Mouse (Mus musculus) spleen, embryonic (tissue): ENCODE data around the gene Lrp1.

Experiments
- CTCF ChIA-PET: fragments of 350-600 bp; sonication (Branson Sonifier 250); formaldehyde crosslinking; loops from one replicate; lab custom pipeline; 2022; lab: Charles Lee

Gene Lrp1

DNA sequence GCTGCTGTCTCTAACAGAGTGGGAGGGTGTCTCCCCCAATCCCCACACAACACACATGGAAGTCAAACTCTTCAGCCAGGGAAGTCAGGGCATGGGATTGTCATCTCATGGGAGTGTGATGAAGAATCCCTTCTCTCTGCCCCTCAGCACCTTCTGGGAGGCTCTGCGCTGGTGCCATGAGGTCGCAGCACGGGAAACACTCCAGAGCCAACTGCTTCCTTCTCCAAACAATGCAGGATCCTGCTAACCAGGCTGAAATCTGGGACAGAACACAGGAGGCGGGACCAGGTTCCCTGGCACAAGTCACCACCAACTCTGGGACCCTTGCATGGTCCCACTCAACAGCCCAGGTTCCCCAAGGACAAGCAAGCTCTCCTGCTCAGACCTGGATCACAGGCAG, 3.7 kb downstream of the Lrp1 start:
- CTCF ChIA-PET, result interaction anchor here (0.6 to 0.7 kb wide), 2 partner anchors 314 to 523 kb away, joined by 3 to 14 read pairs; no protein-coding TSS in a partner anchor

DNA sequence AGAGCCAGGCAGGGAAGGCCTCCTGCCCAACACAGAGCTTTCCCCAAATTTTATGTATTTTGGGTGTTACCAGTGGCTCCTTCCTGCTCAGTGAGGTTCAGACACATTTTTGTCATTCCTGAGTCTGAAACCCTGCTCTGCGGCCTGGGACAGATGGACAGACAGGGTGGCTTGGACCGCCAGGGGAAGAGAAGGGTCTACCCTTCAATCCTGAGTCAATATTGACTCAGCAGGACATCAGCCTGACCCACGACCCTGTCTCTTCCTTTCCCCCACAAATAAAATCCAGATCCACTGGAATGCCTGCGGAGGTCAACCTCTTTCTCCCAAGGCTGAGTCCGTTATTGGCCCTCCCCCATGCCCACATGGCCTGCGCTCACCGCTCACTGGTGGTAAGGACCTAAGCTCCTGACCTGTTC, 4.7 kb downstream of the Lrp1 start:
- CTCF ChIA-PET, result interaction anchor here (0.7 kb wide), 1 partner anchor 522 kb away, joined by 3 read pairs; no protein-coding TSS in a partner anchor

DNA sequence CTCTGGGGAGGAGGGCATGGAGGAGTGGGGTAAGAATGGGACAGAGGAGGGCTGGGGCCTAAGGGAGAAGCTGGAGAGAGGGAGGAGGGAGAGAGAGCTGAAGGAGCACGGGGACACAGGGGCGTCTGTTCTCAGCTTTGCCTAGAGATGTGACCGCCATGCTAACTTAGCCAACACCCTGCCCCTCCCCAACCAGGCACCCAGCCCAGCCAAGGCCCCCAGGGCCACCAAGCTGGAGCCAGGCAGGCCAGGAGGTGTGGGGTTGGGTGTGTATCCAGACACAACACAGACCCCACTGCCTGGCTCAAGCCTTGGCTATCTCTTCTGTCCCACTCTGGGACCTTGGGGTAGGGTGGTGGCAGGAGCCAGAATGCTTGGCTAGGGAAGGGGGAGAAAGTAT, 5.4 kb downstream of the Lrp1 start:
- CTCF ChIA-PET, result interaction anchor here (0.5 kb wide), 1 partner anchor 44 kb away, joined by 8 read pairs; no protein-coding TSS in a partner anchor

- CTCF ChIA-PET, result interaction anchor here (0.6 kb wide), 1 partner anchor 340 kb away, joined by 5 read pairs; no protein-coding TSS in a partner anchor
Measured at GRCm38 (mm10) chr10:127615034-127615374, 5.9 kb downstream of the Lrp1 start.

DNA sequence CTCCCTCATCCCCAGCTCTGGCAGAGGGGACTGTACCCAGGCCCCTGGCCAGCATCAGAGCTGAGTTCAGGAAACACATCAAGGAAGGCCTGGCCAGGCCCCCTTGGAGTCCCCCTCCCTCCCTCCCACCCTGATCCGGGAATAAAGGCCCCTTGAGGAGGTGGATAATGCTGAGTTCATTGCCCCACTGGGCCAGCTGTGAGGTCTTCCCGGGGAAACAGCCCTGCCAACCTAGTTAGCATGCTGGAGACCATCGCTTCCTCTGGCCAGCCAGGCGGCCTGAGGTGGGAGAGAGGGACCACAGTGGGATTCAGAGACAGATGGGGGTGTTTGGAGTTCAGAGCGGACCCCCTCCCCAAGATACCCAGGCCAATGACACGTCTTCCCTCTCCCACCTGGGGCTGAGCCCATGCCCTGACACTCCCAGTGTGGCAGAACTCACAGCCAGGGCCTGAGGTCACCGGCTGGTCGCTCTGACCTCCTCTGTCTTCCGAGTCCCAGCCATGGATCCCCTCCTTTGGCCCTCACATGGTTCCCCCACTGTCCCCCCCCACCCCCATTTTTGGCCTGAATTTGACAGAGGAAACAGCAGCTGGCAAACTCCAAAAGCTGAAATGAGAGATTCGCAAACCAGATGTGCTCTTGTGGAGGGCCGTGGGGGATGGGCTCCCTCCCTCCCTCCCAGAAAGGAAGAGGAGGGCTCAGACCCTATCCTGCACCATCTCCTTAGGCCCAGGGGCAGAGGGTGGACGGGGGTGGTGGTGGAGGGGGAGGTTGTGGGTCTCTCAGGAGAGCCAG, 6.5 kb downstream of the Lrp1 start:
- CTCF ChIA-PET, result interaction anchor here (0.6 kb wide), 1 partner anchor 341 kb away, joined by 5 read pairs; no protein-coding TSS in a partner anchor

DNA sequence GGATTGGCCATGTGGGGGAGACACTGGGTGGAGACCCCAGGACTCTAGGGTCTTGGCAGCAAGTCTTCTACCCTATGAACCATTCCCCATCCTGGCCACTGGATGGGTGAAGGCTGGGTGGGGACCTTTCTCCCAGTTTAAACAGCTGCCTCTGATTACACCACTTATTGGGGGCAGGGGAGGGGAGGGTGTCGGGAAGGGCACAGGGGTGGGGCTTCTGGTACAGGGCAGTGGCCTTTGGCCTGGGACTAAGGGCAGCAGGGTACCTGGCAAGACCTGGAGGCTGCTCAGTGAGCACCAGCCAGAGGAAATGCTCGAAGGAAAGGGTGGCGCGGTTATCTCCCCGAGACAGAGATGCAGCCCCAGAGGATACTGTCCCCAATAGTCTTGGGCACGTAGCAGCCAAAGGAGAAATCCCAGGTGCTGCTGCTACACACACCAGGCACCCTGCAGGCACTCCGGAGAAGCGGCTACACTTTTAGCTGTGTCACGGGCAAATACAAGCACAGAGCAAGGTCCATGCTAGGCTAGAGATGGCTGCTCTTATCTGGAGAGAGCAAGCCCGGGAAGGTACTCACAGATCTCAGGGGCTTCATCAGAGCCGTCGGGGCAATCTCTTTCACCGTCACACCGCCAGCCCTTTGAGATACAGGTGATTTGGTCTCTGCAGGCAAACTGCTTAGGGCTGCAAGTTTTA, 8.7 kb downstream of the Lrp1 start:
- CTCF ChIA-PET, result interaction anchor here (0.6 kb wide), 1 partner anchor 405 kb away, joined by 6 read pairs; no protein-coding TSS in a partner anchor

- CTCF ChIA-PET, result no interaction called here
Measured at GRCm38 (mm10) chr10:127610066-127610415, 10.9 kb downstream of the Lrp1 start.

DNA sequence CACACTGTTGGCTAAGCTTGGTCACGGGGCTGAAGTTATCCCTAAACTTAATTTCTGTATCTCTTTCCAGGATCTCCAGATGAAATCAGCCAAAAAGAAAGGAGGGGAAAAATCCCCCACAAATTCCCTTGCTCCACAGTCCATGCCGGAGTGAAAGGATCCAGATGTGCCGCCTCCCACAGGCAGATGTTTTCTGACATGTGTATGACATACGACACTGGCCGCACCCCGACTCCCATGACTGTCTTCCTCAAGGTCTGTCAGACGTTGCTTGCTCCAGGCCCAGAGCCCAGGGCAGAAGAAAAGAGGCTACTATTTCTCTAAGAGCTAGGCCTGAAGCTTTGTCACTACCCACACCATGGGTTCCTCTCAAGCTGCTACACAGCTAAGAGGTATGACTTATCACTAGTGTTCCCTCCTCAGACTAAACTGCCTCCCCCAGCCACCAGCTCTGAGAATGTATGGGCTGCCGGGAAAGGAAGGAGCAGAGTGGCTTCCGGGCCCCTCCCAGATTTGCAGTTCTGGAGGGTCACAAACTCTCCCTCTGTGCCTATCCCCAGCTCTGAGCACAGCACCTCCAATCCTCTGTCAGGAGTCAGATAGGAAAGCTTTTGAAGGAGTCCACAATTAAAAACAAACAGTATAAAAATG, 11.4 kb downstream of the Lrp1 start:
- CTCF ChIA-PET, result no interaction called here

- CTCF ChIA-PET, result interaction anchor here (0.7 kb wide), 1 partner anchor 131 kb away, joined by 5 read pairs; no protein-coding TSS in a partner anchor
Measured at GRCm38 (mm10) chr10:127607059-127607458, 13.9 kb downstream of the Lrp1 start.

DNA sequence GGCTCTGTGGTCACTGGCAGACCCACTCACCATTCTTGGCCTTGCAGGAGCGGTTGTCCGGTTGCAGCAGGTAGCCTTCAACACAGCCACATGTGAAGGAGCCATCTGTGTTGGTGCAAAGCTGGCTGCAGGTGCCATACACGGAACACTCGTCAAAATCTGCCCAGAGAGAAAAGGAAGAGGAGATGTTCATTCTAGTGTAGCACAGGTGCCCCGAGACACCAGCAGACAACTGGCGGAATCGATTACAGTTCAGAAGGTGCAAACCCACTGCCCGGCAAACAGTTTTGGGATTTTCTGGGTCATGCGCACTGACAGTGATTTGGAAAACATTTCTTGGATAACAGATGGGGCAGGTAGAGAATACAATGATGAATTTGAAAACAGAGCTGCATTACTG, 15.2 kb downstream of the Lrp1 start:
- CTCF ChIA-PET, result no interaction called here

- CTCF ChIA-PET, result no interaction called here
Measured at GRCm38 (mm10) chr10:127605251-127605547, 15.7 kb downstream of the Lrp1 start.

DNA sequence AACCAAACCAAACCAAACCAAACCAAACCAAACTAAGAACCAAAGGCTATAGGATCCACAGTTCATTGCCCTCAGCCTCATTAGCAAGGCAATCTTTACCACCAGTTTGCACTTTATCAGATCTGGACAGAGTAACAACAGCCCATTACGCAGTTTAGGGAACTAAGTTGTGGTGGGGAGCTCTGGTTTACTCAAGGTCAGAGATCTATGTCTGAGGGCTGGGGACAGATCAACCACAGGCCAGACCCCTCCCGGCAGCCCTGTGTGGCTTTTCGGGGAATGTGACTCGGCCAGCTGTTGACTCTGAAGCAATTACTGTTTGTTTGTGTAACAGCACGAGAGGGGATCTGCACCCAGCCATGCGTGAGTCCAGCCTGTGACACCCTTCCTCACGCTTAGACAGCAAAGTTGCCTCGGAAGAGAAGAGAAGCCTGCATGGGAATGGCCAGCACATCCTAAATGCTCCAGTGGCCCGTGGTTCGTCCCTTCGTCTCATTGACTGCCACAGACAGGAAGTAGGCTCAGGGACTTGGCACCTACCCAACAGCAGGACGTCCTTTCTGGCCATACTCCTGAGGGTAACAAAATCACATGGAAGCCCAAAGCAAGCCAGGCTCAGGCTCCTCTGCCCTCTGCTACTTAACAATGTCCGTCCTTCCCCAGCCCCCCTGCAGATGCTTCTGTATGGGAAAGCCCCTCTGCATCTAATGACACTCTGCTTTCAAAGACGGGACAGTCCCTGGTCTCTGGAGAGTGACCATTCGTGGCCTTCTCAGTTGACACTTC, 16.3 kb downstream of the Lrp1 start:
- CTCF ChIA-PET, result no interaction called here

DNA sequence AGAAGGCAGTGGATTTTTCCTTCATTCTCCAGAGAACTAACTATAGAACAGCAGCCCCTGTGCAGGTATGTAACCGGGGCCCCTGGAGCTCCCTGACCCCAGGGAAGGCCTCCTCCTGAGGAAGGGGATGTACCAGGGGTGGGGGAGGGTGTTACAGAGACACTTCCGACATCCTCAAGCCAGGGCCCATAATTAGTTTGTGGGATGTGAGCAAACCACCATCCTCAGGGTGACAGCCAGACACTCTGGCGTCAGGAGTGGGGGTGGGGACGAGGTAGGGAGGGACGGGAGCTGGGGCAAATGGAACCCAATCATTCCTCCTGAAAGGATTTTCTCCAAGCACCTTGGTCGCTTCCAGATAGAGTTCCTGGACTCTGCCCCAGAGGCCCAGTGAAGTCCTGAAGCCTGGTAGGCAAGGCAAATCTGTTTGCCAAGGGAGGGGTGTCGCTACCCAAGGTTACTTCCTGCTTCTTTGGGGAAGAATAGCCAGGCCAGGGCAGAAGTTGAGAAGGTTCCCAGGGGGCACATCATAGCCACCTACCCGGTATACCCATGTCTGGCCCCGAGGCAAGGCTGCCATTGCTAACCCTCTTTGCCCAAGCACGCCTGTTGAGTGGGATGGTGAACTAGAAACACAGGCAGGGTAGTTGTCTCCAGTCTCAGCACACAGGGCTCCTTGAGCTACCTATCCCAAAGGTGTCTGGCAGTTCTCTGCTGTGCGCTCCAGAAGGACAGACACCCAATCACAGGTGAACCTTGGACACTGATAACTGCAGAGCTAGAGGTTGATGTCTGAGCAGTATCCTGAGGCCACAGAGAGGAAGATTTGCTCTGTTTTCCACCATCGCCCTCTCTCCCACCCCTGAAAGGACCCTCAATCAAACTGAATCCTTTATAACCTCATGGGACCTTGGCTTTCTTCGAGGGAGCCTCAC, 17.2 kb downstream of the Lrp1 start:
- CTCF ChIA-PET, result no interaction called here

DNA sequence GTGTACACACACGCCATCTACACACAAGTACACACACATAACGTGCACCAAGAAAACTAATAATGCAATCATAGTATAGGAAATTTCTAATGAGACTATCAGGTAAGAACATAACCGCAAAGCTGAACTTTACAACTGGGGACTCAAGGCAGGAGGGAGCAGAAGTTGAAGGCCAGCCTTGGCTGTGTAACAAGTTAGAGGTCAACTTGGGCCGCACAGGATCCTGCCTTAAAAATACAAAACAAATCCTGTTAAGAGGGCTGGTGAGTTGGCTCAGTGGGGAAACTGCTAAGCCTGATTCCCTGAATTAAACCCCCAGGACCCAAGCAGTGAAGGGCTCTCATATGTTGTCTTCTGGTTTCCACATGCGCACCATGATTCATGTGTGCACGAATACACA, 18.8 kb downstream of the Lrp1 start:
- CTCF ChIA-PET, result no interaction called here

GRCm38 (mm10) chr10:127599779-127600541, 21.0 kb downstream of the Lrp1 start:
- CTCF ChIA-PET, result no interaction called here

GRCm38 (mm10) chr10:127599252-127599651, 21.7 kb downstream of the Lrp1 start:
- CTCF ChIA-PET, result no interaction called here

GRCm38 (mm10) chr10:127598607-127599006, 22.3 kb downstream of the Lrp1 start:
- CTCF ChIA-PET, result no interaction called here

- CTCF ChIA-PET, result no interaction called here
Measured at GRCm38 (mm10) chr10:127597311-127597901, 23.5 kb downstream of the Lrp1 start.

- CTCF ChIA-PET, result no interaction called here
Measured at GRCm38 (mm10) chr10:127596321-127596941, 24.5 kb downstream of the Lrp1 start.
